Mouse (Mus musculus) hindbrain, embryonic 16.5 days (tissue): ENCODE results near the gene Olfr741. TPM values are rescaled to one million over a fixed set of nuclear protein-coding genes. Genes with fewer than 3 reads are reported as not detected.

ENCODE experiments used
- ATAC-seq: fragments of 200-750 bp; cut with Nextera tagmentation; 2 replicates; pipeline ENCODE4 v1.8.0; 2017; ENCODE audit warnings: moderate TSS enrichment, moderate library complexity
- H3K27ac ChIP-seq: fragments of 300-500 bp; sonication (generic); 2 replicates; pipeline ENCODE4 v1.5.1; 2014; ENCODE audit warnings: low read depth, mild to moderate bottlenecking, control low read depth, low read length, moderate library complexity
- H3K27me3 ChIP-seq: fragments of 300-500 bp; sonication (generic); replicated peaks from 2 replicates; pipeline ENCODE4 v1.6.1; 2014; ENCODE audit warnings: low read length; ENCODE audit not compliant: control insufficient read depth, insufficient read depth
- H3K36me3 ChIP-seq: fragments of 300-500 bp; sonication (generic); 2 replicates; pipeline ENCODE4 v1.6.1; 2014; ENCODE audit warnings: mild to moderate bottlenecking, low read length, moderate library complexity, mixed read lengths; ENCODE audit not compliant: control insufficient read depth, insufficient read depth
- H3K4me1 ChIP-seq: fragments of 300-500 bp; sonication (generic); 2 replicates; pipeline ENCODE4 v1.6.1; 2014; ENCODE audit warnings: low read depth, low read length; ENCODE audit not compliant: control insufficient read depth, insufficient read depth
- H3K4me2 ChIP-seq: fragments of 300-500 bp; sonication (generic); 2 replicates; pipeline ENCODE4 v1.6.1; 2014; ENCODE audit warnings: mild to moderate bottlenecking, low read length, control low read depth, moderate library complexity
- H3K4me3 ChIP-seq: fragments of 300-500 bp; sonication (generic); 2 replicates; pipeline ENCODE4 v1.5.1; 2014; ENCODE audit warnings: mild to moderate bottlenecking, low read length, control low read depth, moderate library complexity
- H3K9ac ChIP-seq: fragments of 300-500 bp; sonication (generic); 2 replicates; pipeline ENCODE4 v1.6.1; 2014; ENCODE audit warnings: low read depth, mild to moderate bottlenecking, control low read depth, low read length, moderate library complexity
- H3K9me3 ChIP-seq: fragments of 300-500 bp; sonication (generic); 2 replicates; pipeline ENCODE4 v1.6.1; 2014; ENCODE audit warnings: mild to moderate bottlenecking, low read length, moderate library complexity; ENCODE audit not compliant: control insufficient read depth
- WGBS: fragments of 180-500 bp; shearing (Covaris S2); extraction: QIAGEN DNeasy Blood & Tissue Kit; methylation state at CpG from one replicate; pipeline ENCODE4 v1.1.7; 2014; 5-methylcytosine and 5-hydroxymethylcytosine counted together
- polyA plus RNA-seq: library from polyadenylated mRNA; unstranded; fragments of >200 nt; fragmentation: Nextera tagmentation; extraction: Ambion mirVana; gene quantifications from 2 replicates; pipeline ENCODE4 v1.2.1, GENCODE M21; 2015

Gene Olfr741
- not detected in 2 replicates for polyA plus RNA-seq

GRCm38 (mm10) chr14:50472438-50472837 lies at the start of gene Olfr741:
Gene Olfr741, plus strand, starts transcription at chr14:50472738.
- WGBS: 75% methylated on average over 2 of the region's 2 CpGs
- no peak within 1 kb of the TSS for H3K9ac ChIP-seq
- H3K4me1 ChIP-seq: no peaks in the 10 kb centered on the region
- no peaks in the 10 kb centered on the region for H3K36me3 ChIP-seq
- no peaks in the 10 kb centered on the region for H3K27me3 ChIP-seq
- H3K27ac ChIP-seq: no peak within 1 kb of the TSS
- no peaks in the 10 kb centered on the region for H3K9me3 ChIP-seq
- no peak within 1 kb of the TSS for H3K4me3 ChIP-seq
- H3K4me2 ChIP-seq: no peak within 1 kb of the TSS
- ATAC-seq: no peak

- no peaks in the 10 kb centered on the region for H3K4me1 ChIP-seq
- H3K4me3 ChIP-seq: no peak within 1 kb of the TSS
- no peak within 1 kb of the TSS for H3K27ac ChIP-seq
- no peak within 1 kb of the TSS for H3K4me2 ChIP-seq
- no peak within 1 kb of the TSS for H3K9ac ChIP-seq
- H3K27me3 ChIP-seq: no peaks in the 10 kb centered on the region
- WGBS: 81% methylated on average over 3 of the region's 3 CpGs
- H3K9me3 ChIP-seq: no peaks in the 10 kb centered on the region
- ATAC-seq: no peak
- H3K36me3 ChIP-seq: no peaks in the 10 kb centered on the region
Measured at GRCm38 (mm10) chr14:50445245-50445644, 27.3 kb upstream of the Olfr741 start, which contains the start of gene Olfr740. Gene Olfr740, plus strand, starts transcription at chr14:50445545.

- Histone ChIP-seq H3K9me3 (no peaks in the 10 kb centered on the region), H3K36me3 (no peaks in the 10 kb centered on the region), H3K9ac (no peak overlapping the region), H3K4me3 (no peak overlapping the region), H3K27ac (no peak overlapping the region), H3K4me1 (no peaks in the 10 kb centered on the region), H3K27me3 (no peaks in the 10 kb centered on the region), H3K4me2 (no peak overlapping the region)
- 79% methylated on average over 2 of the region's 2 CpGs for WGBS
- ATAC-seq: no peak
Measured at GRCm38 (mm10) chr14:50478406-50478805, 5.9 kb downstream of the Olfr741 start.

- Histone ChIP-seq H3K27me3 (no peaks in the 10 kb centered on the region), H3K9me3 (no peaks in the 10 kb centered on the region), H3K9ac (no peak within 1 kb of the TSS), H3K36me3 (no peaks in the 10 kb centered on the region), H3K4me2 (no peak within 1 kb of the TSS), H3K4me3 (no peak within 1 kb of the TSS), H3K4me1 (no peaks in the 10 kb centered on the region), H3K27ac (no peak within 1 kb of the TSS)
- WGBS: 66% methylated on average over 2 of the region's 2 CpGs
- no peak for ATAC-seq
Measured at GRCm38 (mm10) chr14:50503300-50503699, 30.8 kb downstream of the Olfr741 start, which contains the start of gene Olfr742. Gene Olfr742, plus strand, starts transcription at chr14:50503600.

- Histone ChIP-seq H3K9ac (no peak within 1 kb of the TSS), H3K9me3 (no peaks in the 10 kb centered on the region; the same call in 1 of the 2 replicates), H3K4me1 (no peaks in the 10 kb centered on the region), H3K4me3 (no peak within 1 kb of the TSS), H3K27ac (no peak within 1 kb of the TSS), H3K27me3 (no peaks in the 10 kb centered on the region), H3K4me2 (no peak within 1 kb of the TSS), H3K36me3 (no peaks in the 10 kb centered on the region)
- no peak for ATAC-seq
Measured at GRCm38 (mm10) chr14:50521539-50521938, 49.0 kb downstream of the Olfr741 start, which contains the start of gene Olfr743. Gene Olfr743, plus strand, starts transcription at chr14:50521839.

Other genes with a start within 250 kb of the Olfr741 start
- gene Olfr731, start 230.9 kb upstream of the Olfr741 start, polyA plus RNA-seq: not detected in 2 replicates
- not detected in 2 replicates for gene Olfr732, start 188.5 kb upstream of the Olfr741 start, polyA plus RNA-seq
- gene Olfr733, start 171.2 kb upstream of the Olfr741 start, polyA plus RNA-seq: not detected in 2 replicates
- not detected in 2 replicates for gene Olfr734, start 146.0 kb upstream of the Olfr741 start, polyA plus RNA-seq
- not detected in 2 replicates for gene Olfr735, start 123.9 kb upstream of the Olfr741 start, polyA plus RNA-seq
- gene Tlr11, start 114.8 kb upstream of the Olfr741 start, polyA plus RNA-seq: not detected in 2 replicates
- gene Olfr736, start 91.6 kb upstream of the Olfr741 start, polyA plus RNA-seq: not detected in 2 replicates
- not detected in 2 replicates for gene Olfr738, start 65.2 kb upstream of the Olfr741 start, polyA plus RNA-seq
- not detected in 2 replicates for gene Olfr739, start 54.1 kb upstream of the Olfr741 start, polyA plus RNA-seq
- gene Olfr740, start 27.2 kb upstream of the Olfr741 start, polyA plus RNA-seq: not detected in 2 replicates
- gene Olfr742, start 30.9 kb downstream of the Olfr741 start, polyA plus RNA-seq: not detected in 2 replicates
- gene Olfr743, start 49.1 kb downstream of the Olfr741 start, polyA plus RNA-seq: not detected in 2 replicates
- not detected in 2 replicates for gene Olfr744, start 142.1 kb downstream of the Olfr741 start, polyA plus RNA-seq
- gene Olfr745, start 166.7 kb downstream of the Olfr741 start, polyA plus RNA-seq: not detected in 2 replicates
- not detected in 2 replicates for gene Olfr746, start 174.3 kb downstream of the Olfr741 start, polyA plus RNA-seq
- not detected in 2 replicates for gene Olfr747, start 220.5 kb downstream of the Olfr741 start, polyA plus RNA-seq
- gene Olfr748, start 234.6 kb downstream of the Olfr741 start, polyA plus RNA-seq: not detected in 2 replicates